Comparison of ENCODE assay signal across 8 mouse cellular contexts in the genomic region with DNA sequence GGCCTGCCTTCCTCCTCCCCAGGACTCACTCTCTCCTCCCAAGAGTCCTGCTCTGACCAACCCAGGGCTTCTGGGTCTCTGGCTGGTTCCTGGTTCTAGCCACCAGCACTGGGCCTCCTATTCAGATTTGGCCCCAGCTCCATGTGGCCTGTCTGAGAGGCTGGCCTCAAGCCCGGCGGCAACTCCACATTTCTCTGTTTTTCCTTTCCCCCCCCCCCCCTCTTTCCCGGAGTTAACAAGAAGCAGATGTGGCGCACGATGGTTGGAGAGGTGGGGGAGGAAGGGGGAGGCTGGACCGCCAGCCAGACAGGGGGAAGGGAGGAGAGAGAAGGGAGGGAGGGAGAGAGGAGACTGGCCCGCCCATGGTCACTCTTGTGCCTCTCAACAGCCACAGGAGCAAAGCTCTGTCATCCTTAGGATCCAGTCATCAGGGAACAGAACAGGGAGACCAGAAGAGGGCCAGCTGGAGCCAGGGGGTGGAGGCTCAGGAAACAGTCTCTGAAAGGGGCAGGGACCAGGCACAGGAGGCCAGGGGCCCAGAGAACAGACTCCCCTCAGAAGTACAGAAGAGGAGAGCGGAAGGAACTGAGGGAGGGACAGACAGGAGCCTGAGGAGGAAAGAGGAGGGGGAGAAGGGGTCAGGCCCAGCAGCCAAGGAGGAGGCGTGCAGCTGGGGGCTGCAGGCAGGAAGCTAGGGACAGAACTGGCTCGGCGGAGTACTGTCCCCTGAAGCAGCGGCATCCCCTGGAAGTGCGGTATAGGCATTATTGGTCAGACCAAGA. TPM values are rescaled to one million over a fixed set of nuclear protein-coding genes. Genes with fewer than 3 reads are reported as not detected.
A peak's percentile ranks its signal among the peaks of the same experiment; 100 is the strongest.
DNase-seq lines count a peak whose midpoint lies in the region; ATAC-seq and TF ChIP-seq lines count a peak whose summit lies in the region.

A gene (plus strand): TSS at position 343 of the 782 bp plus-strand sequence.

- DNase-seq in left cerebral cortex, postnatal 4 days: peak; percentile 53
- DNase-seq in left cerebral cortex, postnatal 36 days (ENCODE audit: low spot score in 2 of 2): no peak
- DNase-seq in forebrain, postnatal 0 days: no peak
- DNase-seq in hindbrain, embryonic 11.5 days (ENCODE audit: low spot score): peak; percentile 73
- peak; percentile 74 to 77 for DNase-seq in urinary bladder, postnatal 4 days (ENCODE audit: low spot score in 2 of 2)

- peaks cover 1% of the 10 kb centered on the region for H3K4me1 ChIP-seq in forebrain, postnatal 0 days (ENCODE audit: insufficient read depth)
- peaks cover 2% of the 10 kb centered on the region; the same call in 1 of the 2 replicates for H3K4me1 ChIP-seq in hindbrain, embryonic 11.5 days (replicated peaks; ENCODE audit: control insufficient read depth, insufficient read depth, low read length)
- peaks cover 94% of the 10 kb centered on the region for H3K4me1 ChIP-seq in liver, embryonic 12.5 days

- no peak within 1 kb of the TSS for H3K4me2 ChIP-seq in forebrain, postnatal 0 days (ENCODE audit: low read depth)
- H3K4me2 ChIP-seq in hindbrain, embryonic 11.5 days (replicated peaks; ENCODE audit: low read depth, low read length): peak within 1 kb of the TSS; percentile 24
- peak within 1 kb of the TSS; percentile 67 for H3K4me2 ChIP-seq in liver, embryonic 12.5 days

- no peak within 1 kb of the TSS for H3K9ac ChIP-seq in forebrain, postnatal 0 days
- H3K9ac ChIP-seq in hindbrain, embryonic 11.5 days (ENCODE audit: low read depth, low read length): peak within 1 kb of the TSS; percentile 49; the same call in 1 of the 2 replicates
- H3K9ac ChIP-seq in liver, embryonic 12.5 days: peak within 1 kb of the TSS; percentile 60

- ATAC-seq in forebrain, postnatal 0 days: no peak
- ATAC-seq in hindbrain, embryonic 11.5 days (ENCODE audit: low FRiP score): peak; percentile 31; the same call in 1 of the 2 replicates
- ATAC-seq in liver, embryonic 12.5 days: peak; percentile 39
- no peak for ATAC-seq in monocyte, adult 5-6 weeks (replicated peaks; ENCODE audit: insufficient number of reproducible peaks, low FRiP score, low TSS enrichment, poor library complexity, severe bottlenecking)
- ATAC-seq in erythroid progenitor cell, adult 5-6 weeks (replicated peaks; ENCODE audit: low FRiP score, poor library complexity, severe bottlenecking): no peak

- H3K9me3 ChIP-seq in forebrain, postnatal 0 days (ENCODE audit: low read length): no peaks in the 10 kb centered on the region
- H3K9me3 ChIP-seq in hindbrain, embryonic 11.5 days (ENCODE audit: control insufficient read depth, low read length): no peaks in the 10 kb centered on the region
- no peaks in the 10 kb centered on the region for H3K9me3 ChIP-seq in liver, embryonic 12.5 days (replicated peaks)

- WGBS in forebrain, postnatal 0 days: 33% methylated on average over 13 of the region's 13 CpGs
- WGBS in hindbrain, embryonic 11.5 days: 25% methylated on average over 13 of the region's 13 CpGs
- 20% methylated on average over 13 of the region's 13 CpGs for WGBS in liver, embryonic 12.5 days (ENCODE audit: insufficient replicate concordance)

- H3K27me3 ChIP-seq in forebrain, postnatal 0 days (ENCODE audit: insufficient read depth, low read length): no peaks in the 10 kb centered on the region
- no peaks in the 10 kb centered on the region for H3K27me3 ChIP-seq in hindbrain, embryonic 11.5 days (ENCODE audit: control insufficient read depth, insufficient read depth, low read length)
- no peaks in the 10 kb centered on the region for H3K27me3 ChIP-seq in liver, embryonic 12.5 days (replicated peaks)

- intact Hi-C loops in left cerebral cortex, postnatal 4 days (cut with DNase I): no loop called here
- intact Hi-C loops in left cerebral cortex, postnatal 36 days (cut with DNase I): loop anchor here (10.0 kb wide), 1 partner anchor 198 kb away; a partner anchor contains a TSS

- H3K27ac ChIP-seq in forebrain, postnatal 0 days (ENCODE audit: low read depth, low read length): peak within 1 kb of the TSS; percentile 6; the same call in 1 of the 2 replicates
- peak within 1 kb of the TSS; percentile 84 for H3K27ac ChIP-seq in hindbrain, embryonic 11.5 days (ENCODE audit: low read depth, low read length)
- H3K27ac ChIP-seq in liver, embryonic 12.5 days: peak within 1 kb of the TSS; percentile 84

- H3K4me3 ChIP-seq in forebrain, postnatal 0 days (ENCODE audit: low read depth, low read length): no peak within 1 kb of the TSS
- H3K4me3 ChIP-seq in hindbrain, embryonic 11.5 days (ENCODE audit: low read depth, low read length): peak within 1 kb of the TSS; percentile 28
- peak within 1 kb of the TSS; percentile 55 for H3K4me3 ChIP-seq in liver, embryonic 12.5 days

- TF ChIP-seq CTCF in forebrain, postnatal 0 days (IDR thresholded peaks at IDR 0.05; ENCODE audit: low read depth): no peak

- no peaks in the 10 kb centered on the region for H3K36me3 ChIP-seq in forebrain, postnatal 0 days (ENCODE audit: insufficient read depth)
- H3K36me3 ChIP-seq in hindbrain, embryonic 11.5 days (ENCODE audit: control insufficient read depth, insufficient read depth, low read length): no peaks in the 10 kb centered on the region
- H3K36me3 ChIP-seq in liver, embryonic 12.5 days: peaks cover 17% of the 10 kb centered on the region

RNA-seq across cellular contexts. Expression of the gene that starts here (rescaled TPM):
- total RNA-seq in left cerebral cortex, postnatal 4 days (2021): 1 to 10 TPM; 7.0 to 7.9 TPM
- total RNA-seq in left cerebral cortex, postnatal 36 days (2021): 1 to 10 TPM; 1.7 to 5.1 TPM
- total RNA-seq in forebrain, postnatal 0 days (2014; rRNA removed): 10.0 and 11.3 TPM in 2 replicates
- 9.6 and 10.0 TPM in 2 replicates for polyA plus RNA-seq in forebrain, postnatal 0 days (2015; fragmentation: Nextera tagmentation; extraction: Ambion mirVana)
- polyA plus RNA-seq in hindbrain, embryonic 11.5 days (2014; fragmentation: Nextera tagmentation; extraction: Ambion mirVana): 46.0 and 48.5 TPM in 2 replicates
- polyA plus RNA-seq in liver, embryonic 12.5 days (2016; fragmentation: Nextera tagmentation; extraction: Ambion mirVana): 70.0 and 73.6 TPM in 2 replicates
- total RNA-seq in monocyte, adult 5-6 weeks (2017): 15.1 to 25.3 TPM (median 22.0 TPM) in 3 replicates
- total RNA-seq in erythroid progenitor cell, adult 5-6 weeks (2015; ENCODE audit: low replicate concordance): 9.6 and 11.5 TPM in 2 replicates
- total RNA-seq in erythroid progenitor cell, adult 5-6 weeks (2017; ENCODE audit: low replicate concordance): 5.6 and 11.6 TPM in 2 replicates

Comparison
In these comparisons a context has a peak if more than half of its experiments do, and no peak if none do; other contexts are left out.
1. DNase-seq: peak in left cerebral cortex, postnatal 4 days (single experiment), hindbrain, embryonic 11.5 days (single experiment) and urinary bladder, postnatal 4 days (2 of 2); none in left cerebral cortex, postnatal 36 days (0 of 2) and forebrain, postnatal 0 days (single experiment).
2. ATAC-seq: peak in hindbrain, embryonic 11.5 days (single experiment) and liver, embryonic 12.5 days (single experiment); none in forebrain, postnatal 0 days (single experiment), monocyte, adult 5-6 weeks (single experiment) and erythroid progenitor cell, adult 5-6 weeks (single experiment).
3. H3K27ac ChIP-seq: peak in every context shown above with its lines; median percentile 84 in hindbrain, embryonic 11.5 days; 84 in liver, embryonic 12.5 days; 6 in forebrain, postnatal 0 days.